21 mouse cellular contexts compared by ENCODE assay signal in genomic region chr5:143043902-143044301, GRCm38 (mm10).
DNase-seq lines count a peak whose midpoint lies in the region; ATAC-seq and TF ChIP-seq lines count a peak whose summit lies in the region.
"Had no signal": no experiment of that assay in that cellular context is flagged by ENCODE, and none has a peak within 500 bp of the region (broad histone marks: within the 10 kb centered on the region; RNA-seq: fewer than 3 reads in every experiment).

No protein-coding gene starts in this region.

- H3K36me3 ChIP-seq in heart, postnatal 0 days (replicated peaks; ENCODE audit: control insufficient read depth, insufficient read depth, low read length) = peaks cover 13% of the 10 kb centered on the region
- no peaks in the 10 kb centered on the region for H3K36me3 ChIP-seq in lung, postnatal 0 days (ENCODE audit: insufficient read depth, low read length)
- H3K36me3 ChIP-seq in midbrain, postnatal 0 days (ENCODE audit: insufficient read depth, low read length) = no peaks in the 10 kb centered on the region

- no peak overlapping the region for H3K4me2 ChIP-seq in heart, postnatal 0 days (ENCODE audit: low read depth, low read length)
- H3K4me2 ChIP-seq in lung, postnatal 0 days (replicated peaks; ENCODE audit: low read depth, low read length) = no peak overlapping the region
- H3K4me2 ChIP-seq in midbrain, postnatal 0 days (ENCODE audit: low read depth, low read length, poor library complexity, severe bottlenecking) = no peak overlapping the region
- H3K4me2 ChIP-seq: embryonic facial prominence, embryonic 15.5 days; heart, embryonic 11.5 days; hindbrain, embryonic 14.5 days; intestine, embryonic 15.5 days; kidney, embryonic 15.5 days; limb, embryonic 13.5 days had no signal

- ATAC-seq in heart, postnatal 0 days (ENCODE audit: insufficient read depth, low read depth) = peak; percentile 67
- ATAC-seq in lung, postnatal 0 days = no peak
- no peak for ATAC-seq in midbrain, postnatal 0 days (ENCODE audit: low FRiP score)
- ATAC-seq: forebrain, postnatal 0 days; intestine, embryonic 15.5 days; midbrain, embryonic 16.5 days had no signal

- no peak overlapping the region for H3K27ac ChIP-seq in heart, postnatal 0 days (ENCODE audit: low read depth)
- H3K27ac ChIP-seq in lung, postnatal 0 days (ENCODE audit: low read length) = no peak overlapping the region
- no peak overlapping the region for H3K27ac ChIP-seq in midbrain, postnatal 0 days (ENCODE audit: low read depth, low read length)
- H3K27ac ChIP-seq: embryonic facial prominence, embryonic 15.5 days; hindbrain, embryonic 14.5 days; intestine, embryonic 15.5 days; kidney, embryonic 15.5 days; limb, embryonic 13.5 days had no signal

- no peak for TF ChIP-seq EP300 in heart, postnatal 0 days (IDR thresholded peaks at IDR 0.05; ENCODE audit: low read depth)
- no peak for TF ChIP-seq EP300 in lung, postnatal 0 days (IDR thresholded peaks at IDR 0.05)

- H3K9me3 ChIP-seq in heart, postnatal 0 days (replicated peaks; ENCODE audit: control insufficient read depth, low read length) = no peaks in the 10 kb centered on the region
- no peaks in the 10 kb centered on the region for H3K9me3 ChIP-seq in lung, postnatal 0 days (ENCODE audit: low read length)
- no peaks in the 10 kb centered on the region for H3K9me3 ChIP-seq in midbrain, postnatal 0 days (ENCODE audit: low read length)
- H3K9me3 ChIP-seq: embryonic facial prominence, embryonic 15.5 days; G1E; intestine, embryonic 15.5 days; kidney, embryonic 15.5 days; limb, embryonic 13.5 days; megakaryocyte, embryonic 14.5 days had no signal

- intact Hi-C loops in heart, postnatal 14 days (cut with DNase I) = loop anchor here (2.0 kb wide), 1 partner anchor 17 kb away; no protein-coding TSS in a partner anchor
- intact Hi-C loops in gastrocnemius, postnatal 14 days (cut with DNase I; ENCODE audit: low total_unique reads) = no loop called here

- peaks cover 13% of the 10 kb centered on the region for H3K4me1 ChIP-seq in heart, postnatal 0 days (ENCODE audit: control insufficient read depth, insufficient read depth)
- peaks cover 8% of the 10 kb centered on the region; the same call in 1 of the 2 replicates for H3K4me1 ChIP-seq in lung, postnatal 0 days (ENCODE audit: insufficient read depth, low read depth, low read length)
- no peaks in the 10 kb centered on the region for H3K4me1 ChIP-seq in midbrain, postnatal 0 days (ENCODE audit: insufficient read depth, low read length)

- TF ChIP-seq CTCF in heart, postnatal 0 days (IDR thresholded peaks at IDR 0.05; ENCODE audit: low read depth) = no peak
- no peak for TF ChIP-seq CTCF in lung, postnatal 0 days (IDR thresholded peaks at IDR 0.05)
- no peak for TF ChIP-seq CTCF in midbrain, postnatal 0 days (IDR thresholded peaks at IDR 0.05)

- H3K27me3 ChIP-seq in heart, postnatal 0 days (ENCODE audit: control insufficient read depth, insufficient read depth, low read length) = no peaks in the 10 kb centered on the region
- no peaks in the 10 kb centered on the region for H3K27me3 ChIP-seq in lung, postnatal 0 days (replicated peaks; ENCODE audit: insufficient read depth, low read length)
- no peaks in the 10 kb centered on the region for H3K27me3 ChIP-seq in midbrain, postnatal 0 days (ENCODE audit: insufficient read depth, low read length)
- H3K27me3 ChIP-seq: embryonic facial prominence, embryonic 15.5 days; intestine, embryonic 15.5 days; kidney, embryonic 15.5 days; limb, embryonic 13.5 days; megakaryocyte, embryonic 14.5 days had no signal

- 36% methylated on average over 2 of the region's 2 CpGs for WGBS in heart, postnatal 0 days
- 47% methylated on average over 2 of the region's 2 CpGs for WGBS in lung, postnatal 0 days
- WGBS in midbrain, postnatal 0 days = 34% methylated on average over 2 of the region's 2 CpGs

- no peak for DNase-seq in heart, postnatal 0 days (ENCODE audit: low spot score)
- no peak for DNase-seq in heart, postnatal 14 days
- peak; percentile 30 for DNase-seq in lung, postnatal 0 days (ENCODE audit: low spot score)
- no peak for DNase-seq in lung, postnatal 10 days
- peak; percentile 75 for DNase-seq in Muller cell, postnatal 12 days (ENCODE audit: inconsistent ontology term)
- DNase-seq in midbrain, postnatal 0 days (ENCODE audit: low spot score) = no peak
- no peak for DNase-seq in gastrocnemius, postnatal 14 days
- DNase-seq: cerebellum, adult 2 months; lung, postnatal 14 days; right cerebral cortex, postnatal 25 days; thymus, adult 2 months had no signal

- H3K9ac ChIP-seq in heart, postnatal 0 days (replicated peaks; ENCODE audit: low read depth, low read length) = no peak overlapping the region
- H3K9ac ChIP-seq in lung, postnatal 0 days (replicated peaks; ENCODE audit: low read depth) = no peak overlapping the region
- no peak overlapping the region for H3K9ac ChIP-seq in midbrain, postnatal 0 days (replicated peaks; ENCODE audit: low read length, poor library complexity, severe bottlenecking)
- H3K9ac ChIP-seq: embryonic facial prominence, embryonic 15.5 days; forebrain, postnatal 0 days; hindbrain, embryonic 14.5 days; intestine, embryonic 15.5 days; kidney, embryonic 15.5 days; limb, embryonic 13.5 days had no signal

- H3K4me3 ChIP-seq in heart, postnatal 0 days (ENCODE audit: low read depth, low read length) = no peak overlapping the region
- H3K4me3 ChIP-seq in lung, postnatal 0 days (ENCODE audit: low read depth, low read length) = no peak overlapping the region
- H3K4me3 ChIP-seq in midbrain, postnatal 0 days (ENCODE audit: low read depth, low read length) = no peak overlapping the region
- H3K4me3 ChIP-seq: embryonic facial prominence, embryonic 15.5 days; intestine, embryonic 15.5 days; kidney, embryonic 15.5 days; limb, embryonic 13.5 days; megakaryocyte, embryonic 14.5 days had no signal

Comparison
In these comparisons a context has a peak if more than half of its experiments do, and no peak if none do; other contexts are left out.
1. DNase-seq: peak in lung, postnatal 0 days (single experiment) and Muller cell, postnatal 12 days (single experiment); none in heart, postnatal 0 days (single experiment), heart, postnatal 14 days (0 of 2), lung, postnatal 10 days (single experiment), midbrain, postnatal 0 days (single experiment) and gastrocnemius, postnatal 14 days (single experiment).